Comparison of ENCODE assay signal across 24 mouse cellular contexts in genomic region chr4:94385703-94386102, GRCm38 (mm10).
DNase-seq lines count a peak whose midpoint lies in the region; ATAC-seq lines count a peak whose summit lies in the region.
"Had no signal": no experiment of that assay in that cellular context is flagged by ENCODE, and none has a peak within 500 bp of the region (broad histone marks: within the 10 kb centered on the region; RNA-seq: fewer than 3 reads in every experiment).

No protein-coding gene starts in this region.

- no peaks in the 10 kb centered on the region for H3K27me3 ChIP-seq in kidney, embryonic 16.5 days (ENCODE audit: insufficient read depth, low read length)
- no peaks in the 10 kb centered on the region for H3K27me3 ChIP-seq in liver, embryonic 15.5 days
- H3K27me3 ChIP-seq: embryonic facial prominence, embryonic 12.5 days; heart, embryonic 15.5 days; hindbrain, embryonic 12.5 days; limb, embryonic 13.5 days; neural tube, embryonic 15.5 days; stomach, embryonic 15.5 days had no signal

- no peak overlapping the region for H3K9ac ChIP-seq in kidney, embryonic 16.5 days (replicated peaks; ENCODE audit: low read length)
- H3K9ac ChIP-seq in liver, embryonic 15.5 days, result no peak overlapping the region
- H3K9ac ChIP-seq: embryonic facial prominence, embryonic 12.5 days; heart, embryonic 15.5 days; hindbrain, embryonic 12.5 days; limb, embryonic 13.5 days; lung, embryonic 14.5 days; neural tube, embryonic 15.5 days; stomach, embryonic 15.5 days had no signal

- 41% methylated on average over 7 of the region's 7 CpGs for WGBS in kidney, embryonic 16.5 days
- WGBS in liver, embryonic 15.5 days (ENCODE audit: insufficient replicate concordance), result 47% methylated on average over 7 of the region's 7 CpGs

- H3K4me2 ChIP-seq in kidney, embryonic 16.5 days (replicated peaks; ENCODE audit: low read depth, low read length), result no peak overlapping the region
- no peak overlapping the region for H3K4me2 ChIP-seq in liver, embryonic 15.5 days
- H3K4me2 ChIP-seq: embryonic facial prominence, embryonic 12.5 days; heart, embryonic 15.5 days; hindbrain, embryonic 12.5 days; limb, embryonic 13.5 days; lung, embryonic 14.5 days; neural tube, embryonic 15.5 days; stomach, embryonic 15.5 days had no signal

- no peak for ATAC-seq in kidney, embryonic 16.5 days (ENCODE audit: low FRiP score, low TSS enrichment)
- peak; percentile 49; the same call in 1 of the 2 replicates for ATAC-seq in liver, embryonic 15.5 days (ENCODE audit: insufficient read depth)
- ATAC-seq: forebrain, embryonic 14.5 days; midbrain, embryonic 16.5 days had no signal

- no peak overlapping the region for H3K4me3 ChIP-seq in kidney, embryonic 16.5 days (ENCODE audit: low read length)
- no peak overlapping the region for H3K4me3 ChIP-seq in liver, embryonic 15.5 days (replicated peaks)
- H3K4me3 ChIP-seq: embryonic facial prominence, embryonic 12.5 days; erythroblast, embryonic 14.5 days; heart, embryonic 15.5 days; hindbrain, embryonic 12.5 days; limb, embryonic 13.5 days; neural tube, embryonic 15.5 days; stomach, embryonic 15.5 days had no signal

- peak; percentile 6 for DNase-seq in adrenal gland, postnatal 10 days
- no peak for DNase-seq in adrenal gland, postnatal 25 days
- DNase-seq in kidney, adult 9 months, result peak; percentile 1
- DNase-seq in R1 (ENCODE audit: low read depth, low spot score), result peak; percentile 2
- DNase-seq in thymus, postnatal 0 days (ENCODE audit: low spot score), result no peak
- no peak for DNase-seq in heart, postnatal 14 days
- DNase-seq: adrenal gland, postnatal 14 days; cerebellum, adult 2 months; gastrocnemius, postnatal 14 days; lung, embryonic 14.5 days; lung, postnatal 36 days; right cerebral cortex, postnatal 25 days had no signal

- H3K4me1 ChIP-seq in kidney, embryonic 16.5 days (ENCODE audit: insufficient read depth, low read length), result 0 out of 2 replicates have a peak, but pooled peaks cover 3% of the 10 kb centered on the region
- H3K4me1 ChIP-seq in liver, embryonic 15.5 days (replicated peaks), result no peaks in the 10 kb centered on the region
- H3K4me1 ChIP-seq: embryonic facial prominence, embryonic 12.5 days; heart, embryonic 15.5 days; limb, embryonic 13.5 days; neural tube, embryonic 15.5 days; stomach, embryonic 15.5 days had no signal

- no peaks in the 10 kb centered on the region for H3K36me3 ChIP-seq in kidney, embryonic 16.5 days (ENCODE audit: insufficient read depth, low read length)
- H3K36me3 ChIP-seq in liver, embryonic 15.5 days (replicated peaks), result no peaks in the 10 kb centered on the region
- H3K36me3 ChIP-seq: embryonic facial prominence, embryonic 12.5 days; G1E; heart, embryonic 15.5 days; hindbrain, embryonic 12.5 days; limb, embryonic 13.5 days; neural tube, embryonic 15.5 days; stomach, embryonic 15.5 days had no signal

- no peaks in the 10 kb centered on the region for H3K9me3 ChIP-seq in kidney, embryonic 16.5 days (ENCODE audit: low read length)
- H3K9me3 ChIP-seq in liver, embryonic 15.5 days (replicated peaks), result no peaks in the 10 kb centered on the region
- H3K9me3 ChIP-seq: embryonic facial prominence, embryonic 12.5 days; G1E; heart, embryonic 15.5 days; hindbrain, embryonic 12.5 days; limb, embryonic 13.5 days; neural tube, embryonic 15.5 days; stomach, embryonic 15.5 days had no signal

- H3K27ac ChIP-seq in kidney, embryonic 16.5 days (ENCODE audit: low read length), result no peak overlapping the region
- H3K27ac ChIP-seq in liver, embryonic 15.5 days (replicated peaks), result no peak overlapping the region
- H3K27ac ChIP-seq: embryonic facial prominence, embryonic 12.5 days; heart, embryonic 15.5 days; hindbrain, embryonic 12.5 days; limb, embryonic 13.5 days; neural tube, embryonic 15.5 days; stomach, embryonic 15.5 days had no signal

- intact Hi-C loops in heart, postnatal 14 days (cut with DNase I), result no loop called here

Comparison
In these comparisons a context has a peak if more than half of its experiments do, and no peak if none do; other contexts are left out.
1. DNase-seq: peak in adrenal gland, postnatal 10 days (single experiment), kidney, adult 9 months (single experiment) and R1 (single experiment); none in adrenal gland, postnatal 25 days (single experiment), thymus, postnatal 0 days (single experiment) and heart, postnatal 14 days (0 of 2).